Mouse (Mus musculus) midbrain, postnatal 0 days (tissue): Measurements from ENCODE around the gene Hmga1. TPM values are rescaled to one million over a fixed set of nuclear protein-coding genes. Genes with fewer than 3 reads are reported as not detected.

Experiments used
- ATAC-seq: fragments of 200-750 bp; cut with Nextera tagmentation; 2 replicates; pipeline ENCODE4 v1.8.0; 2017; ENCODE audit warnings: moderate number of reproducible peaks, mild to moderate bottlenecking, moderate TSS enrichment, moderate library complexity; ENCODE audit not compliant: low FRiP score
- DNase-seq: peaks from one replicate; pipeline ENCODE4 v3.0.0-alpha.2; 2015; ENCODE audit warnings: low spot score
- H3K27ac ChIP-seq: fragments of 300-500 bp; sonication (generic); 2 replicates; pipeline ENCODE4 v1.5.1; 2014; ENCODE audit warnings: low read depth, mild to moderate bottlenecking, low read length, mixed read lengths
- H3K27me3 ChIP-seq: fragments of 300-500 bp; sonication (generic); 2 replicates; pipeline ENCODE4 v1.6.1; 2014; ENCODE audit warnings: low read length, control low read depth, mixed read lengths; ENCODE audit not compliant: insufficient read depth
- H3K36me3 ChIP-seq: fragments of 300-500 bp; sonication (generic); 2 replicates; pipeline ENCODE4 v1.6.1; 2014; ENCODE audit warnings: low read length, control low read depth, mixed read lengths; ENCODE audit not compliant: insufficient read depth
- H3K4me1 ChIP-seq: fragments of 300-500 bp; sonication (generic); 2 replicates; pipeline ENCODE4 v1.6.1; 2014; ENCODE audit warnings: mild to moderate bottlenecking, control low read depth, antibody characterized with exemption, low read length, mixed read lengths; ENCODE audit not compliant: insufficient read depth
- H3K4me2 ChIP-seq: fragments of 300-500 bp; sonication (generic); 2 replicates; pipeline ENCODE4 v1.6.1; 2014; ENCODE audit warnings: low read depth, mild to moderate bottlenecking, low read length, mixed read lengths; ENCODE audit not compliant: poor library complexity, severe bottlenecking
- H3K4me3 ChIP-seq: fragments of 300-500 bp; sonication (generic); 2 replicates; pipeline ENCODE4 v1.5.1; 2014; ENCODE audit warnings: low read depth, mild to moderate bottlenecking, low read length, moderate library complexity
- H3K9ac ChIP-seq: fragments of 300-500 bp; sonication (generic); replicated peaks from 2 replicates; pipeline ENCODE4 v1.6.1; 2014; ENCODE audit warnings: mild to moderate bottlenecking, low read length, moderate library complexity, mixed read lengths; ENCODE audit not compliant: poor library complexity, severe bottlenecking
- H3K9me3 ChIP-seq: fragments of 300-500 bp; sonication (generic); 2 replicates; pipeline ENCODE4 v1.6.1; 2016; ENCODE audit warnings: low read length, control low read depth
- CTCF ChIP-seq: IDR thresholded peaks from 2 replicates; pipeline ENCODE4 v1.5.1; 2016; ENCODE audit warnings: antibody characterized with exemption, mild to moderate bottlenecking
- WGBS: fragments of 180-500 bp; shearing (Covaris S2); extraction: QIAGEN DNeasy Blood & Tissue Kit; methylation state at CpG from one replicate; pipeline ENCODE4 v1.1.7; 2014; 5-methylcytosine and 5-hydroxymethylcytosine counted together
- polyA plus RNA-seq: library from polyadenylated mRNA; unstranded; fragments of >200 nt; fragmentation: Nextera tagmentation; extraction: Ambion mirVana; gene quantifications from 2 replicates; pipeline ENCODE4 v1.2.1, GENCODE M21; 2015
- total RNA-seq: library from RNA; depleted of rRNA; stranded (reverse); fragments of >200 nt; gene quantifications from 2 replicates; pipeline ENCODE4 v1.2.3, GENCODE M21; 2014

Hmga1 gene
- total and polyA plus RNA-seq, 2 experiments from 2014 or later, result 138 to 144 TPM

DNA sequence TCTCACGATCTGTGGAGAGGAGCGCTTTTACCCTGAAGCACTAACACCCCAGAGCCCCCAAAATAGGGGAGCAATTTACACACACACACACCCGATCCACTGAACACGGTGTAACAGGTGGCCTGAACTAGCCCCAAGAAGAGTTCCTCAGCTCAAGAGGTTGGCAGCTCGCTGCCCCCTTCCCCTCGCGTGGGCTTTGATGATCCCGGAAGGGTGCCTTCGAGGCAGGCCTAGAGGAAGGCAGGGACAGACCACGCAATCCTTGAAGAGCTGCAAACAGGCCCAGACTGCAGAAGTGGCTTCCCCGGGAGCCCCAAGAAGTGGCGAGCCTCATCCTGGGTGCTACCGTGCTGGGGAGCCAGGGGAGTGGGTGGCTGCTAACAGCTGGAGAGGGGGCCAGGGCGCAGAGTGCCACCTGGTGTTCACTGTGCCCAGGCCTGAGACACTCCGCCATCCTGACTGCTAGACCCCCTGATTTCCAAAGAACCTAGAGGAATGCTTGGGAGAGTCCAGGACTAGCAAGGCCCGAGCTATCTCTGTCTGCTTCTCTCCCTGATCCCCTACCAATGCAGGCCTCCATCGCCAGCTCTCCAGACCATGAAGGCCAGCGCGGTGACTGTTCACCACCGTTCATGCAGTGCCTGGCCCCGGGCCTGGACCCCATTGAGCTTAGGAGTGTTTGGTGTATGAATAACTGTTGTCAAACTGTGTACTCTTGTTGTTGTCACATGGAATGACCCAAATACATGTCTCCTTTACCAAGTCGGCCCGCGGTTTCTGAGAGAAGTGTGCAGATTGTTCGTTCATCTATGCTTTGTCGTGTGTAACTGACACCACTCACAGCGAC, 42.2 kb upstream of the Hmga1 start:
- Histone ChIP-seq H3K4me2 (peak overlapping the region; percentile 86), H3K27ac (no peak overlapping the region), H3K36me3 (no peaks in the 10 kb centered on the region), H3K27me3 (no peaks in the 10 kb centered on the region), H3K9me3 (no peaks in the 10 kb centered on the region), H3K4me1 (peaks cover 14% of the 10 kb centered on the region; the same call in 1 of the 2 replicates), H3K4me3 (peak overlapping the region; percentile 66), H3K9ac (no peak overlapping the region)
- ATAC-seq (no peak), DNase-seq (no peak)
- WGBS, result 31% methylated on average over 27 of the region's 27 CpGs
- TF ChIP-seq CTCF, result peak; percentile 78

DNA sequence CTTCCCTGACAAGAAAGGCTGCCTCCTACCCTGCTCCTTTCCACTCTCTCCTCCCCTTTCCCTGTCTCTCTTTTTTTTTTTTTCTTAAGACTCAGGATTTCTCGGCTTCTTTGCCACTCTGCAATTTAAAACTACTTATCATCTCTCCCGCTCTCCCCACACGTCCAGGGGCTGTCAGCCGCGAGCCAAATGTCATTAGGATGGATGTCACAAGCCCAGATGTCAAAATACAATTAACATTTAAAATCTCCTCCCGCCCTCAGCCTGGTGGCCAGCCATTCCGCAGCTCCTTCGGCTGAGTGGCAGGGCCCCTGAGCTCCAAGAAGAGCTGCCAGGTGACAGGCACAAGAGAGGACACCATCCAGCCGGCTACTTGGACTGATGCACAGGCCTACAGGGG, 38.0 kb upstream of the Hmga1 start:
- no peak for DNase-seq
- Histone ChIP-seq H3K9me3 (no peaks in the 10 kb centered on the region), H3K36me3 (no peaks in the 10 kb centered on the region), H3K4me1 (peaks cover 11% of the 10 kb centered on the region; the same call in 1 of the 2 replicates), H3K27ac (no peak overlapping the region), H3K4me2 (no peak overlapping the region), H3K4me3 (no peak overlapping the region), H3K27me3 (no peaks in the 10 kb centered on the region; the same call in 1 of the 2 replicates), H3K9ac (no peak overlapping the region)
- TF ChIP-seq CTCF, result no peak
- WGBS, result 16% methylated on average over 9 of the region's 9 CpGs
- ATAC-seq, result no peak

- 0 out of 2 replicates have a peak, but pooled peaks have one; percentile 15 for TF ChIP-seq CTCF
- Histone ChIP-seq H3K4me3 (no peak overlapping the region), H3K27ac (no peak overlapping the region), H3K9ac (no peak overlapping the region), H3K36me3 (no peaks in the 10 kb centered on the region), H3K27me3 (no peaks in the 10 kb centered on the region; the same call in 1 of the 2 replicates), H3K4me2 (no peak overlapping the region), H3K9me3 (no peaks in the 10 kb centered on the region), H3K4me1 (peaks cover 8% of the 10 kb centered on the region; the same call in 1 of the 2 replicates)
- ATAC-seq (0 out of 2 replicates have a peak, but pooled peaks have one; percentile 24), DNase-seq (no peak)
- WGBS, result 13% methylated on average over 15 of the region's 15 CpGs
Measured at GRCm38 (mm10) chr17:27518700-27519595, 37.3 kb upstream of the Hmga1 start.

GRCm38 (mm10) chr17:27520557-27520956, 35.7 kb upstream of the Hmga1 start:
- under 1% methylated on average over 27 of the region's 27 CpGs for WGBS
- Histone ChIP-seq H3K9ac (no peak overlapping the region), H3K27ac (no peak overlapping the region), H3K4me1 (peaks cover 8% of the 10 kb centered on the region; the same call in 1 of the 2 replicates), H3K27me3 (no peaks in the 10 kb centered on the region; the same call in 1 of the 2 replicates), H3K36me3 (no peaks in the 10 kb centered on the region), H3K4me2 (peak overlapping the region; percentile 51), H3K9me3 (no peaks in the 10 kb centered on the region), H3K4me3 (peak overlapping the region; percentile 19; the same call in 1 of the 2 replicates)
- DNase-seq, result peak; percentile 65
- no peak for ATAC-seq
- TF ChIP-seq CTCF, result peak; percentile 99

DNA sequence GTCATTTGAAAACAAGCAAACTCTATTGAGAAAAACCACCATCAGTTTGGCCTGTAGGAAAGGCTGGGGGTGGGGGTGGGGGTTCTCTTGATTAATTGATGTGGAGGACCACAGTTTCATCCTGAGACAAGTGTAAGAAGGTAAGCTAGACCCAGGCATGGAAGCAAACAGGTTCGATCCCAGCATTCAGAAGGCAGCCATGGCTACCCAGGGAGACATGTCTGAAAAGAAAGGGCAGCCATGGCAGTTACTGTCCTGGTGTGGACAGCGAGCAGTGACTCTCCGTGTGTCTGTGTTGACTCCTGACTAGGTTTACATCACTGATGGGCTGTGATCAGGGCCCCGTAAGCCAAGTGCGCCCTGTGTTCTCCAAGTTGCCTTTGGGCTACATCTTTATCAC, 35.0 kb upstream of the Hmga1 start, which contains the start of gene Grm4:
Gene Grm4 (minus strand): TSS at position 101 of the 400 bp plus-strand sequence.
- no peaks in the 10 kb centered on the region for H3K9me3 ChIP-seq
- no peaks in the 10 kb centered on the region for H3K36me3 ChIP-seq
- H3K4me1 ChIP-seq, result peaks cover 8% of the 10 kb centered on the region; the same call in 1 of the 2 replicates
- H3K4me2 ChIP-seq, result peak within 1 kb of the TSS; percentile 51
- H3K27ac ChIP-seq, result no peak within 1 kb of the TSS
- WGBS, result 75% methylated on average over 5 of the region's 5 CpGs
- TF ChIP-seq CTCF, result no peak
- ATAC-seq (no peak), DNase-seq (no peak)
- H3K27me3 ChIP-seq, result no peaks in the 10 kb centered on the region; the same call in 1 of the 2 replicates
- peak within 1 kb of the TSS; percentile 19; the same call in 1 of the 2 replicates for H3K4me3 ChIP-seq
- H3K9ac ChIP-seq, result no peak within 1 kb of the TSS
